Mouse (Mus musculus) embryonic stem cell, embryonic (primary cell): ENCODE measurements at regions not wholly inside any gene's neighbourhood (a gene's known extent, or its start where the extent isn't known, plus 50 kb on each side); places are given as distances from the start of the nearest gene placed in this dataset.

Experiments
- CTCF ChIA-PET, 4 experiments: fragments of 300-600 bp in 2 of 4; fragments of 350-600 bp in 2 of 4; sonication (Branson Sonifier 250); formaldehyde crosslinking; loops; one replicate each; lab custom pipeline; 2022; ENCODE audit warnings: inconsistent platforms in 2 of 4; lab: Charles Lee
- POLR2A ChIA-PET, 4 experiments: fragments of 300-600 bp in 2 of 4; fragments of 350-600 bp in 2 of 4; sonication (Branson Sonifier 250); formaldehyde crosslinking; loops; one replicate each; lab custom pipeline; 2022; ENCODE audit warnings: antibody characterized with exemption in 4 of 4, inconsistent platforms in 1 of 4; lab: Charles Lee

DNA sequence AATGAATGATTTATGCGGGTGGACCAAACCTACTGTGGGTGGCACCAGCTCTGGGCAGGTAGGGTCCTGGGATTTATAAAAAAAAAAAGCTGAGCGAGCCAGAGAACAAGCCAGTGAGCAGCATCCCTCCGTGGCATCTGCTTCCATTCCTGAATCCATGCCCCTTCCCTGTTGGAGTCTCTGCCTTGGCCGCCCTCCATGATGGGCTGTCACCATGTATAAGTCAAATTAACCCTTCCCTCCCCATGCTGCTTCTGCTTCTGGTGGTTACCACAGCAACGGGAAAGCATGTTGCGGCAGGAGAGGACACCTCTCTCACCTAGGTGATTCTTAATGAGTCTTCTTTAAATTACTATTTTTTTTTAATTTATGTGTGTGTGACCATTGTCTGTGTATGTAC is 112.3 kb upstream of the A430005L14Rik start:
- CTCF ChIA-PET: no interaction called here
- POLR2A ChIA-PET: no interaction called here

- ChIA-PET CTCF (interaction anchor here (0.6 to 2.4 kb wide), 5 partner anchors 12 to 1625 kb away, joined by 3 to 5 read pairs (median 3); no protein-coding TSS in a partner anchor), POLR2A (no interaction called here)
Observed at GRCm38 (mm10) chr4:153848274-153848673, 108.8 kb upstream of the A430005L14Rik start.

GRCm38 (mm10) chr4:153850186-153850585 is 106.9 kb upstream of the A430005L14Rik start:
- CTCF ChIA-PET: interaction anchor here in 2 of 4 experiments (0.7 to 1.7 kb wide), 2 partner anchors 20 to 1444 kb away, joined by 3 read pairs; no protein-coding TSS in a partner anchor

GRCm38 (mm10) chr4:153854084-153854747 is 102.8 kb upstream of the A430005L14Rik start:
- POLR2A ChIA-PET: no interaction called here
- CTCF ChIA-PET: interaction anchor here in 1 of 4 experiments (0.6 kb wide), 1 partner anchor 41 kb away, joined by 3 read pairs; no protein-coding TSS in a partner anchor

More at GRCm38 (mm10) chr4:153850186-153850585, 106.9 kb upstream of the A430005L14Rik start:
- POLR2A ChIA-PET: no interaction called here

- POLR2A ChIA-PET: interaction anchor here in 1 of 4 experiments (0.6 kb wide), 1 partner anchor 120 kb away, joined by 5 read pairs; the partner anchor contains the start of genes Cep104 and Dffb
- CTCF ChIA-PET: no interaction called here
Observed at GRCm38 (mm10) chr4:153854748-153855092, 102.3 kb upstream of the A430005L14Rik start.

DNA sequence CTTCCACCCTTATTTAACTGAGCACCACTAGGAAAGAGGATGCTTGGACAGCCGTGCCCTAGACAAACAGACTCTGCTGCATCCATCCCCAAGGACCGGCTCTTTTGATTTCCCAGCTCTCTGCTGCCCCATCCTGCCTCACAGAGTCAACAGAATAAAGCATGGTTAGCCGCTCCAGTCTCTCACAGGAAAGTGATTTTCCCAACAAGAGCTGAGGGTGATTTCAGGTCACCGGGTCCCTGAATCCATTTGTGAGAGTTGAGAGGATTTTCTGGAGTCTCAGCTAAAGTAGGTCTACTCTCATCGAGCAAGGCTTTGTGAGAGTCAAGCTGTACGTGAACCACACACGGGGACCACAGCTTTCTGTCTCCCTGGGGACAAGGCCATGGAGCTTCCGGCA is 95.6 kb upstream of the A430005L14Rik start:
- CTCF ChIA-PET: interaction anchor here in 2 of 4 experiments (1.2 to 2.0 kb wide), 2 partner anchors 13 to 34 kb away, joined by 3 to 5 read pairs; no protein-coding TSS in a partner anchor
- POLR2A ChIA-PET: interaction anchor here in 1 of 4 experiments (0.6 kb wide), 1 partner anchor 64 kb away, joined by 3 read pairs; no protein-coding TSS in a partner anchor

GRCm38 (mm10) chr4:153862121-153862660 is 94.8 kb upstream of the A430005L14Rik start:
- POLR2A ChIA-PET: interaction anchor here in 1 of 4 experiments (0.5 to 0.7 kb wide), 3 partner anchors 13 to 675 kb away, joined by 3 read pairs; no protein-coding TSS in a partner anchor
- CTCF ChIA-PET: interaction anchor here in 1 of 4 experiments (0.6 to 1.2 kb wide), 2 partner anchors 34 to 1583 kb away, joined by 3 to 7 read pairs; no protein-coding TSS in a partner anchor

DNA sequence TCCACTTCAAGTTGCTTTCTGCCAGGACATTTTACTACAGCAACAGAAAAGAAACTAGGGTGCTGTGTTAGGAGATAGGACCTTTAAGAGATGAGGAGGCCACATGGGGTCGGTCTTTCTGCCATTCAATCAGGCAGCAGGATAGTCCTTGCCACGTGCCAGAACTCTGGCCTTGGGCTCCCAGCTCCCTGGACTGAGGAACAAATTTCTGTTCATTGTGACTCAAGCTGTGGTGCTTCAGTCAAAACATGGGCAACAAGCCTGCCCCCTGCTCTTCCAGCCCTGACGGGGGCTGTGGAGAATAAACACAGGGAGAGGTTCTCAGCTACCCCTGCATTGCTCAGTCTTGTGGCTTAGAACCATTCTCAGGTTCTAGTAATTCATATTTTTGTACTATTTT is 84.7 kb upstream of the A430005L14Rik start:
- CTCF ChIA-PET: no interaction called here
- POLR2A ChIA-PET: no interaction called here

GRCm38 (mm10) chr4:153875036-153875435 is 82.0 kb upstream of the A430005L14Rik start:
- CTCF ChIA-PET: interaction anchor here in 1 of 4 experiments (0.6 to 1.2 kb wide), 2 partner anchors 39 to 396 kb away, joined by 3 read pairs; no protein-coding TSS in a partner anchor

GRCm38 (mm10) chr4:153876954-153877642 is 79.9 kb upstream of the A430005L14Rik start:
- CTCF ChIA-PET: no interaction called here

More at GRCm38 (mm10) chr4:153875036-153875435, 82.0 kb upstream of the A430005L14Rik start:
- POLR2A ChIA-PET: interaction anchor here in 1 of 4 experiments (0.6 kb wide), 1 partner anchor 12 kb away, joined by 3 read pairs; no protein-coding TSS in a partner anchor

GRCm38 (mm10) chr4:153883057-153883456 is 74.0 kb upstream of the A430005L14Rik start:
- CTCF ChIA-PET: no interaction called here
- POLR2A ChIA-PET: no interaction called here

More at GRCm38 (mm10) chr4:153876954-153877642, 79.9 kb upstream of the A430005L14Rik start:
- POLR2A ChIA-PET: no interaction called here

DNA sequence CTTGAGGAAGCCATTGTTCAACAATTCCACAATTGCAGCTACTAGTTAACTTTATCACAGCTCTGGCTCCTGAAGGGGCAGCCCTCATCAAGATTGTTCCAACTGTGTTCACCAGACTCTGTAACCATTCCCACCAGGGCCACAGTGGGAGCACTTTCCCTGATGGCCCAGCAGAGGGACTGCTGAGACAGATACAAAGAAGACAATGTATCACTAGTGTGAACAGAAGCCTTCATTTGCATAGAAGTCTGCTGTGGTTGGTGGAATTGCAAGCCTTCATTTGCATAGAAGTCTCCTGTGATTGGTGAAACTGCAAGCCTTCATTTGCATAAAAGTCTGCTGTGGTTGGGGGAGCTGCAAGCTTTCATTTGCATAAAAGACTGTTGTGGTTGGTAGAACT is 73.0 kb upstream of the A430005L14Rik start:
- ChIA-PET POLR2A (interaction anchor here in 3 of 4 experiments (0.6 to 0.7 kb wide), 3 partner anchors 45 to 692 kb away, joined by 3 read pairs; no protein-coding TSS in a partner anchor), CTCF (interaction anchor here in 1 of 4 experiments (0.6 to 0.7 kb wide), 2 partner anchors 785 to 1510 kb away, joined by 6 to 18 read pairs; no protein-coding TSS in a partner anchor)

GRCm38 (mm10) chr4:153885836-153886235 is 71.2 kb upstream of the A430005L14Rik start:
- CTCF ChIA-PET: interaction anchor here in 1 of 4 experiments (1.3 kb wide), 1 partner anchor 28 kb away, joined by 3 read pairs; no protein-coding TSS in a partner anchor
- POLR2A ChIA-PET: no interaction called here

DNA sequence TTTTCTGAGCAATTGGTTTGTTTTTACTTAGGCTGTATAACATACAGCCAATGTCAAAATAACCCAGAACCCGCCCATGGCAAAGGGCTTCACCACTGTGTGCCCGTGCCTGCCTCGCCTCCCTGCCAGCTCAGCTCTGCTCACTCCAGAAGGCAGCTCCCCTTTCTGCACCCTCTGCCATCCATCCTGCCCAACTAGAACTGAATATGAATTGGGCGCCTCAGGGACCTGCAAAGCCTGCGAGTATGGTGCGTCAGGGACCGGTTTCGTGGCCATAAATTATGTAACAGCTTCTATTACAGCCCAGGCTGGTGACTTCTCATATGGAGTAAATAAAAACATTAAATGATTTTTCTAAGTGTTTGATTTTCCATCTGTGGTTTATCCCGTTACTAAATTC is 66.9 kb upstream of the A430005L14Rik start:
- CTCF ChIA-PET: interaction anchor here in 2 of 4 experiments (0.7 to 1.2 kb wide), 2 partner anchors 24 to 1678 kb away, joined by 4 to 5 read pairs; no protein-coding TSS in a partner anchor

GRCm38 (mm10) chr4:153899721-153900120 is 57.3 kb upstream of the A430005L14Rik start:
- CTCF ChIA-PET: interaction anchor here in 1 of 4 experiments (1.8 kb wide), 1 partner anchor 14 kb away, joined by 11 read pairs; no protein-coding TSS in a partner anchor
- POLR2A ChIA-PET: no interaction called here

More for the DNA sequence above, 66.9 kb upstream of the A430005L14Rik start:
- POLR2A ChIA-PET: no interaction called here

- CTCF ChIA-PET: no interaction called here
- POLR2A ChIA-PET: no interaction called here
Observed at GRCm38 (mm10) chr4:153905076-153905475, 52.0 kb upstream of the A430005L14Rik start.

- POLR2A ChIA-PET: no interaction called here
- CTCF ChIA-PET: no interaction called here
Observed at GRCm38 (mm10) chr4:153905511-153905910, 51.5 kb upstream of the A430005L14Rik start.
